Mouse (Mus musculus) kidney, embryonic 16.5 days (tissue): ENCODE measurements at regions not wholly inside any gene's neighbourhood (a gene's known extent, or its start where the extent isn't known, plus 50 kb on each side); places are given as distances from the start of the nearest gene placed in this dataset.
"Not testable (repeated sequence)": the region's sequence is repeated elsewhere in the genome, so short reads cannot be mapped to it uniquely, and the experiment has no call there.

Experiments used
- ATAC-seq: fragments of 200-750 bp; cut with Nextera tagmentation; 2 replicates; pipeline ENCODE4 v1.8.0; 2017; ENCODE audit warnings: moderate TSS enrichment; ENCODE audit not compliant: low FRiP score, low TSS enrichment
- H3K27ac ChIP-seq: fragments of 300-500 bp; sonication (generic); 2 replicates; pipeline ENCODE4 v1.5.1; 2014; ENCODE audit warnings: low read length
- H3K27me3 ChIP-seq: fragments of 300-500 bp; sonication (generic); 2 replicates; pipeline ENCODE4 v1.6.1; 2014; ENCODE audit warnings: low read length, control low read depth, mixed read lengths; ENCODE audit not compliant: insufficient read depth
- H3K36me3 ChIP-seq: fragments of 300-500 bp; sonication (generic); 2 replicates; pipeline ENCODE4 v1.6.1; 2014; ENCODE audit warnings: low read length, control low read depth, mixed read lengths; ENCODE audit not compliant: insufficient read depth
- H3K4me1 ChIP-seq: fragments of 300-500 bp; sonication (generic); 2 replicates; pipeline ENCODE4 v1.6.1; 2014; ENCODE audit warnings: low read length, control low read depth, mixed read lengths; ENCODE audit not compliant: insufficient read depth
- H3K4me2 ChIP-seq: fragments of 300-500 bp; sonication (generic); replicated peaks from 2 replicates; pipeline ENCODE4 v1.6.1; 2014; ENCODE audit warnings: low read depth, low read length
- H3K4me3 ChIP-seq: fragments of 300-500 bp; sonication (generic); 2 replicates; pipeline ENCODE4 v1.5.1; 2014; ENCODE audit warnings: mild to moderate bottlenecking, low read length
- H3K9ac ChIP-seq: fragments of 300-500 bp; sonication (generic); replicated peaks from 2 replicates; pipeline ENCODE4 v1.6.1; 2014; ENCODE audit warnings: low read length
- H3K9me3 ChIP-seq: fragments of 300-500 bp; sonication (generic); 2 replicates; pipeline ENCODE4 v1.6.1; 2016; ENCODE audit warnings: low read length, control low read depth
- WGBS: fragments of 180-500 bp; shearing (Covaris S2); extraction: QIAGEN DNeasy Blood & Tissue Kit; methylation state at CpG from one replicate; pipeline ENCODE4 v1.1.7; 2014; 5-methylcytosine and 5-hydroxymethylcytosine counted together

GRCm38 (mm10) chr2:100918122-100918521, 706.4 kb upstream of the Rag2 start:
- WGBS: 73% methylated on average over 3 of the region's 3 CpGs
- H3K36me3 ChIP-seq: no peaks in the 10 kb centered on the region
- H3K9ac ChIP-seq: no peak overlapping the region
- no peak for ATAC-seq
- no peaks in the 10 kb centered on the region for H3K4me1 ChIP-seq
- H3K4me3 ChIP-seq: no peak overlapping the region
- H3K4me2 ChIP-seq: no peak overlapping the region
- no peaks in the 10 kb centered on the region for H3K27me3 ChIP-seq
- H3K9me3 ChIP-seq: no peaks in the 10 kb centered on the region
- no peak overlapping the region for H3K27ac ChIP-seq

- Histone ChIP-seq H3K9me3 (no peaks in the 10 kb centered on the region), H3K27ac (no peak overlapping the region), H3K4me1 (no peaks in the 10 kb centered on the region), H3K36me3 (no peaks in the 10 kb centered on the region), H3K4me3 (no peak overlapping the region), H3K9ac (no peak overlapping the region), H3K27me3 (no peaks in the 10 kb centered on the region), H3K4me2 (no peak overlapping the region)
- ATAC-seq: peak; percentile 69
- whole genome bisulfite sequencing: 15% methylated on average over 1 of the region's 1 CpGs
Observed at GRCm38 (mm10) chr2:100919537-100920212, 704.8 kb upstream of the Rag2 start.

GRCm38 (mm10) chr2:100948632-100949031, 675.9 kb upstream of the Rag2 start:
- not testable (repeated sequence) for H3K9me3 ChIP-seq, H3K36me3 ChIP-seq, H3K4me3 ChIP-seq, H3K9ac ChIP-seq, H3K27me3 ChIP-seq, H3K27ac ChIP-seq, H3K4me1 ChIP-seq, H3K4me2 ChIP-seq, ATAC-seq
- 48% methylated on average over 3 of the region's 3 CpGs for WGBS

- no peaks in the 10 kb centered on the region for H3K27me3 ChIP-seq
- H3K36me3 ChIP-seq: no peaks in the 10 kb centered on the region
- WGBS: 82% methylated on average over 1 of the region's 1 CpGs
- H3K4me1 ChIP-seq: no peaks in the 10 kb centered on the region
- no peak overlapping the region for H3K4me2 ChIP-seq
- no peak overlapping the region for H3K4me3 ChIP-seq
- no peak overlapping the region for H3K27ac ChIP-seq
- H3K9ac ChIP-seq: no peak overlapping the region
- H3K9me3 ChIP-seq: no peaks in the 10 kb centered on the region
- ATAC-seq: no peak
Observed at GRCm38 (mm10) chr2:100959412-100959811, 665.1 kb upstream of the Rag2 start.

- H3K36me3 ChIP-seq: no peaks in the 10 kb centered on the region
- H3K27me3 ChIP-seq: no peaks in the 10 kb centered on the region
- H3K27ac ChIP-seq: no peak overlapping the region
- no peaks in the 10 kb centered on the region for H3K9me3 ChIP-seq
- H3K4me3 ChIP-seq: no peak overlapping the region
- ATAC-seq: no peak
- WGBS: 93% methylated on average over 2 of the region's 2 CpGs
- no peak overlapping the region for H3K9ac ChIP-seq
- H3K4me1 ChIP-seq: no peaks in the 10 kb centered on the region
- H3K4me2 ChIP-seq: no peak overlapping the region
Observed at GRCm38 (mm10) chr2:100964584-100964983, 659.9 kb upstream of the Rag2 start.

GRCm38 (mm10) chr2:100977202-100977601, 647.3 kb upstream of the Rag2 start:
- no peak overlapping the region for H3K9ac ChIP-seq
- H3K27ac ChIP-seq: no peak overlapping the region
- no peaks in the 10 kb centered on the region for H3K27me3 ChIP-seq
- H3K4me1 ChIP-seq: no peaks in the 10 kb centered on the region
- H3K4me3 ChIP-seq: no peak overlapping the region
- H3K9me3 ChIP-seq: no peaks in the 10 kb centered on the region
- ATAC-seq: peak; percentile 88
- H3K4me2 ChIP-seq: no peak overlapping the region
- no peaks in the 10 kb centered on the region for H3K36me3 ChIP-seq

- Histone ChIP-seq H3K4me1 (no peaks in the 10 kb centered on the region), H3K9ac (no peak overlapping the region), H3K9me3 (no peaks in the 10 kb centered on the region), H3K4me3 (no peak overlapping the region), H3K27me3 (no peaks in the 10 kb centered on the region), H3K4me2 (no peak overlapping the region), H3K36me3 (no peaks in the 10 kb centered on the region), H3K27ac (no peak overlapping the region)
- ATAC-seq: no peak
- 16% methylated on average over 1 of the region's 1 CpGs for WGBS
Observed at GRCm38 (mm10) chr2:100982362-100982761, 642.2 kb upstream of the Rag2 start.

GRCm38 (mm10) chr2:101015353-101015752, 609.2 kb upstream of the Rag2 start:
- Histone ChIP-seq H3K4me2 (no peak overlapping the region), H3K9me3 (no peaks in the 10 kb centered on the region), H3K4me1 (no peaks in the 10 kb centered on the region), H3K27me3 (no peaks in the 10 kb centered on the region), H3K9ac (no peak overlapping the region), H3K4me3 (no peak overlapping the region), H3K27ac (no peak overlapping the region), H3K36me3 (no peaks in the 10 kb centered on the region)
- no peak for ATAC-seq
- 88% methylated on average over 3 of the region's 3 CpGs for WGBS

GRCm38 (mm10) chr2:101019384-101019783, 605.1 kb upstream of the Rag2 start:
- no peak for ATAC-seq
- Histone ChIP-seq H3K27me3 (no peaks in the 10 kb centered on the region), H3K4me1 (no peaks in the 10 kb centered on the region), H3K9me3 (no peaks in the 10 kb centered on the region), H3K9ac (no peak overlapping the region), H3K4me3 (no peak overlapping the region), H3K4me2 (no peak overlapping the region), H3K36me3 (no peaks in the 10 kb centered on the region), H3K27ac (no peak overlapping the region)
- 76% methylated on average over 2 of the region's 2 CpGs for WGBS

GRCm38 (mm10) chr2:101021515-101021914, 603.0 kb upstream of the Rag2 start:
- 59% methylated on average over 2 of the region's 2 CpGs for WGBS
- Histone ChIP-seq H3K4me2 (no peak overlapping the region), H3K9ac (no peak overlapping the region), H3K27me3 (no peaks in the 10 kb centered on the region), H3K27ac (no peak overlapping the region), H3K4me3 (no peak overlapping the region), H3K4me1 (no peaks in the 10 kb centered on the region), H3K36me3 (no peaks in the 10 kb centered on the region), H3K9me3 (no peaks in the 10 kb centered on the region)
- ATAC-seq: no peak
